8 mouse cellular contexts compared by ENCODE assay signal in genomic region chr5:45449206-45449605, GRCm38 (mm10). TPM values are rescaled to one million over a fixed set of nuclear protein-coding genes. Genes with fewer than 3 reads are reported as not detected.
DNase-seq lines count a peak whose midpoint lies in the region; ATAC-seq and TF ChIP-seq lines count a peak whose summit lies in the region.

No protein-coding gene starts in this region.

- peaks cover under 1% of the 10 kb centered on the region; the same call in 1 of the 2 replicates for H3K36me3 ChIP-seq in kidney, embryonic 14.5 days (ENCODE audit: control insufficient read depth, insufficient read depth, low read length)
- H3K36me3 ChIP-seq in forebrain, postnatal 0 days (ENCODE audit: insufficient read depth): no peaks in the 10 kb centered on the region

- ATAC-seq in kidney, embryonic 14.5 days (ENCODE audit: low FRiP score, low TSS enrichment): no peak
- no peak for ATAC-seq in forebrain, postnatal 0 days
- 0 out of 2 replicates have a peak, but pooled peaks have one; percentile 1 for ATAC-seq in megakaryocyte progenitor cell, adult 5-6 weeks (replicated peaks; ENCODE audit: poor library complexity)
- ATAC-seq in activated CD4-positive, CD25-positive, alpha-beta regulatory T cell, adult 4 months: no peak

- H3K27ac ChIP-seq in kidney, embryonic 14.5 days (ENCODE audit: low read depth, low read length): no peak overlapping the region
- H3K27ac ChIP-seq in forebrain, postnatal 0 days (ENCODE audit: low read depth, low read length): no peak overlapping the region

- peak overlapping the region; percentile 75 for H3K4me2 ChIP-seq in kidney, embryonic 14.5 days (replicated peaks; ENCODE audit: low read depth, low read length)
- H3K4me2 ChIP-seq in forebrain, postnatal 0 days (ENCODE audit: low read depth): peak overlapping the region; percentile 97

- H3K9me3 ChIP-seq in kidney, embryonic 14.5 days (ENCODE audit: control insufficient read depth, low read length): no peaks in the 10 kb centered on the region
- H3K9me3 ChIP-seq in forebrain, postnatal 0 days (ENCODE audit: low read length): no peaks in the 10 kb centered on the region

- H3K27me3 ChIP-seq in kidney, embryonic 14.5 days (ENCODE audit: control insufficient read depth, insufficient read depth, low read length): no peaks in the 10 kb centered on the region
- H3K27me3 ChIP-seq in forebrain, postnatal 0 days (ENCODE audit: insufficient read depth, low read length): no peaks in the 10 kb centered on the region; the same call in 1 of the 2 replicates

- intact Hi-C loops in left cerebral cortex, postnatal 14 days (cut with DNase I): no loop called here

- H3K9ac ChIP-seq in kidney, embryonic 14.5 days (ENCODE audit: low read depth, low read length): peak overlapping the region; percentile 63; the same call in 1 of the 2 replicates
- H3K9ac ChIP-seq in forebrain, postnatal 0 days: peak overlapping the region; percentile 63

- 0 out of 2 replicates have a peak, but pooled peaks cover 7% of the 10 kb centered on the region for H3K4me1 ChIP-seq in kidney, embryonic 14.5 days (ENCODE audit: control insufficient read depth, insufficient read depth, low read length)
- H3K4me1 ChIP-seq in forebrain, postnatal 0 days (ENCODE audit: insufficient read depth): 0 out of 2 replicates have a peak, but pooled peaks cover 11% of the 10 kb centered on the region

- peak overlapping the region; percentile 59 for H3K4me3 ChIP-seq in kidney, embryonic 14.5 days (ENCODE audit: low read length)
- H3K4me3 ChIP-seq in forebrain, postnatal 0 days (ENCODE audit: low read depth, low read length): peak overlapping the region; percentile 57

- 3% methylated on average over 8 of the region's 8 CpGs for WGBS in kidney, embryonic 14.5 days
- WGBS in forebrain, postnatal 0 days: 2% methylated on average over 8 of the region's 8 CpGs

- DNase-seq in kidney, postnatal 10 days: no peak
- DNase-seq in R1 (ENCODE audit: low read depth, low spot score): peak; percentile 16
- DNase-seq in forebrain, postnatal 0 days: no peak
- DNase-seq in left cerebral cortex, postnatal 14 days (ENCODE audit: low spot score in 2 of 2): no peak
- DNase-seq in adrenal gland, adult 18-20 months (ENCODE audit: low spot score in 2 of 2): no peak

- no peak for TF ChIP-seq CTCF in forebrain, postnatal 0 days (IDR thresholded peaks at IDR 0.05; ENCODE audit: low read depth)

RNA-seq across cellular contexts. Expression of gene Qdpr, which starts 0.8 kb away (rescaled TPM):
- polyA plus RNA-seq in kidney, embryonic 14.5 days (2014; fragmentation: Nextera tagmentation; extraction: Ambion mirVana): 134 and 146 TPM in 2 replicates
- total RNA-seq in forebrain, postnatal 0 days (2014; rRNA removed): 28.1 and 42.2 TPM in 2 replicates
- 125 and 129 TPM in 2 replicates for polyA plus RNA-seq in forebrain, postnatal 0 days (2015; fragmentation: Nextera tagmentation; extraction: Ambion mirVana)
- total RNA-seq in megakaryocyte progenitor cell, adult 5-6 weeks (2015): 121 and 133 TPM in 2 replicates
- total RNA-seq in megakaryocyte progenitor cell, adult 5-6 weeks (2017): 39.5 and 52.2 TPM in 2 replicates
- 10 to 100 TPM; 52.0 to 60.0 TPM for polyA plus RNA-seq in activated CD4-positive, CD25-positive, alpha-beta regulatory T cell, adult 4 months (2017; shearing (Covaris generic))
- 10 to 100 TPM; 86.2 to 87.9 TPM for total RNA-seq in left cerebral cortex, postnatal 14 days (2021)
- 100 to 1,000 TPM; 116 to 128 TPM for total RNA-seq in adrenal gland, adult 18-20 months (2021)

RNA-seq across cellular contexts. Expression of gene Clrn2, which starts 4.3 kb away (rescaled TPM):
- not detected in 2 replicates for polyA plus RNA-seq in kidney, embryonic 14.5 days (2014; fragmentation: Nextera tagmentation; extraction: Ambion mirVana)
- not detected in 2 replicates for total RNA-seq in forebrain, postnatal 0 days (2014; rRNA removed)
- polyA plus RNA-seq in forebrain, postnatal 0 days (2015; fragmentation: Nextera tagmentation; extraction: Ambion mirVana): not detected in 2 replicates
- not detected in 2 replicates for total RNA-seq in megakaryocyte progenitor cell, adult 5-6 weeks (2015)
- not detected in 2 replicates for total RNA-seq in megakaryocyte progenitor cell, adult 5-6 weeks (2017)
- polyA plus RNA-seq in activated CD4-positive, CD25-positive, alpha-beta regulatory T cell, adult 4 months (2017; shearing (Covaris generic)): not detected
- under 1 TPM; 0.74 to 0.90 TPM for total RNA-seq in left cerebral cortex, postnatal 14 days (2021)
- total RNA-seq in adrenal gland, adult 18-20 months (2021): not detected

RNA-seq across cellular contexts. Expression of gene Lap3, which starts 44.0 kb away (rescaled TPM):
- 88.3 and 112 TPM in 2 replicates for polyA plus RNA-seq in kidney, embryonic 14.5 days (2014; fragmentation: Nextera tagmentation; extraction: Ambion mirVana)
- total RNA-seq in forebrain, postnatal 0 days (2014; rRNA removed): 29.9 and 30.1 TPM in 2 replicates
- 34.2 and 35.8 TPM in 2 replicates for polyA plus RNA-seq in forebrain, postnatal 0 days (2015; fragmentation: Nextera tagmentation; extraction: Ambion mirVana)
- 56.3 and 61.9 TPM in 2 replicates for total RNA-seq in megakaryocyte progenitor cell, adult 5-6 weeks (2015)
- 57.5 and 63.4 TPM in 2 replicates for total RNA-seq in megakaryocyte progenitor cell, adult 5-6 weeks (2017)
- 10 to 100 TPM; 23.0 to 29.5 TPM for polyA plus RNA-seq in activated CD4-positive, CD25-positive, alpha-beta regulatory T cell, adult 4 months (2017; shearing (Covaris generic))
- 10 to 100 TPM; 40.0 to 41.9 TPM for total RNA-seq in left cerebral cortex, postnatal 14 days (2021)
- total RNA-seq in adrenal gland, adult 18-20 months (2021): 10 to 100 TPM; 65.9 to 92.5 TPM
